Mouse (Mus musculus): ENCODE data around the gene Zfhx3. TPM values are rescaled to one million over a fixed set of nuclear protein-coding genes. Genes with fewer than 3 reads are reported as not detected.

Zfhx3 gene
- polyA plus RNA-seq, 1 experiment from 2014 or later: 2.4 TPM

DNA sequence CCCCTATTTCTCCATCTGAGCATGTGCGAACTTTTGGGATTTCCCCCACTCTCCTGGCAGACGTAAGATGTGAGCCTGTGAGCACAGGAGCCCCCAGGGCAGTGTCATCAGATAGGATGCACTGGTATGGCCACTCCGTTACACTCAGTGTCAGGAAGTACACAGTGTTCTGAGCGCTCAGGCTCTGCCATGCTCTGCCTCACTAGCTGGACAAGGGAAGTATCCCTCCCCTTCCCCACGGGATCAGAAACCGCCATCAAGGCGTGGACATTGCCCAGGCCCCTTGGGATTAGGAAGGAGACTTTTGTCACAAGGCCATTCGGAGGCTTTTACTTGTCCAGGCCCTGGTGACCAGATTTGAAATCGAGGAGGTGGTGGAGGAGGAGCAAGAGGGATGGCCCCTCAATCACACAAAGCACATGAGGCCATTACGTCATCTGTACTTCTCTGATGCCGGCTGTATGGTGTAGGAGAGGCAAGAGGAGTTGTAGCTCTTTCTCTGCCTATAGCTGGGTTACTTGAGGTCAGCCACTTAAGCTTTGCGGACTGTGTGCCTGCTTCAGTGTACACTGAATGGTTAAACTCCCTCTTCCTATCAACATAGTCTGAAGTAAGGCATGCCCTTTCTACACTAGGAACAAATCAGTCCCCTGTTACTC is 912.1 kb downstream of the Zfhx3 start:
- TF ChIP-seq CTCF (IDR thresholded peaks at IDR 0.05; ENCODE audit: low read depth): no peak
- no peaks in the 10 kb centered on the region for H3K27me3 ChIP-seq (replicated peaks; ENCODE audit: control insufficient read depth, insufficient read depth, low read length)
- no peaks in the 10 kb centered on the region for H3K4me1 ChIP-seq (replicated peaks; ENCODE audit: control insufficient read depth, insufficient read depth, low read length)
- H3K4me2 ChIP-seq (replicated peaks; ENCODE audit: low read depth): no peak overlapping the region
- 66% methylated on average over 12 of the region's 12 CpGs for WGBS
- H3K27ac ChIP-seq (ENCODE audit: low read depth, low read length): no peak overlapping the region
- peaks cover 9% of the 10 kb centered on the region; the same call in 1 of the 2 replicates for H3K36me3 ChIP-seq (ENCODE audit: control insufficient read depth, insufficient read depth)
- H3K9ac ChIP-seq (ENCODE audit: low read depth, low read length): no peak overlapping the region
- no peak overlapping the region for H3K4me3 ChIP-seq (ENCODE audit: low read depth, low read length)
- H3K9me3 ChIP-seq (ENCODE audit: control insufficient read depth): no peaks in the 10 kb centered on the region
- no peak; the same call in 1 of the 2 replicates for ATAC-seq

DNA sequence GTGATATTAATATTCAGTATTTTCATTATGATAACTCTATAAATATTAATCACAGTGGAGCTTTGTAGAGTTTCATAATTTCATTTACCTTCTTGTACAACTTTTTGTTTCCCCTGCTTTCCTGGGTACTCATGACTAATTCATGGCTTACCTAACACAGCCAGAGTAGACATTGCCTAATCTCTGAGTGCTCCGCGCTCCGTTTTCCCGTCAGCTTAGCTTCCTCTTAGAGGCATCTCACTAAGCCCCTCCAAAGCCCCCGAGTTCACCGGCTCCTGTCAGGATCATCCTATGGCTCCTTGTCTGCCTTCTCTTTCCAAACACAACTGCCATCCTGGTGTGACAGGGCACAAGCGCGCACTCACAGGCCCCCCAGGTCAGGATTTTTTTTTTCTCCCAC is 916.6 kb downstream of the Zfhx3 start:
- H3K27me3 ChIP-seq (replicated peaks; ENCODE audit: control insufficient read depth, insufficient read depth, low read length): no peaks in the 10 kb centered on the region
- no peak for ATAC-seq

DNA sequence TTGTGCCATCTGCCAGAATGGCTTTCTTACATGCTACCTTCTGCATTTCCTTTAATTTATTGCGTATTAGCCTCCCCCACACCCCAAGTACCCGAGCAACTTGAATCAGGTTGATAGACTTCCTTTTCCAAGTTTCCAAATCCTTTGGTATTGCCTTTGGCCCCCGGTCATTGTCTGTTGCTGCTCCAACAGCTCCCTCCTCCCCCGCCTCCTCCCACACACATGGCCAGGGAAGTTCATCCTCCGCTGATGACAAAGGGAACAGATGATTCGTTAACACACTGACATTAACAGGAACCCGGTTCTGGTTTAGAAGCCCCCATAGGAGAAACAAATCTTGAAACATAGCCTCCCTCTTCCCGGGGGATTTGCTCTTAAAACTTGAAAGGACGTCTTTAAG is 917.5 kb downstream of the Zfhx3 start:
- H3K4me1 ChIP-seq (replicated peaks; ENCODE audit: control insufficient read depth, insufficient read depth, low read length): no peaks in the 10 kb centered on the region
- no peak overlapping the region for H3K9ac ChIP-seq (ENCODE audit: low read depth, low read length)
- no peaks in the 10 kb centered on the region for H3K9me3 ChIP-seq (ENCODE audit: control insufficient read depth)
- H3K36me3 ChIP-seq (ENCODE audit: control insufficient read depth, insufficient read depth): peaks cover 13% of the 10 kb centered on the region; the same call in 1 of the 2 replicates
- H3K4me2 ChIP-seq (replicated peaks; ENCODE audit: low read depth): no peak overlapping the region
- TF ChIP-seq CTCF (IDR thresholded peaks at IDR 0.05; ENCODE audit: low read depth): no peak
- H3K27me3 ChIP-seq (replicated peaks; ENCODE audit: control insufficient read depth, insufficient read depth, low read length): no peaks in the 10 kb centered on the region
- no peak for ATAC-seq
- no peak overlapping the region for H3K4me3 ChIP-seq (ENCODE audit: low read depth, low read length)
- H3K27ac ChIP-seq (ENCODE audit: low read depth, low read length): no peak overlapping the region
- 64% methylated on average over 9 of the region's 9 CpGs for WGBS

More for the DNA sequence above, 916.6 kb downstream of the Zfhx3 start:
- no peak overlapping the region for H3K4me3 ChIP-seq (ENCODE audit: low read depth, low read length)
- 89% methylated on average over 8 of the region's 8 CpGs for WGBS
- TF ChIP-seq CTCF (IDR thresholded peaks at IDR 0.05; ENCODE audit: low read depth): no peak
- no peaks in the 10 kb centered on the region for H3K9me3 ChIP-seq (ENCODE audit: control insufficient read depth)
- H3K4me2 ChIP-seq (replicated peaks; ENCODE audit: low read depth): no peak overlapping the region
- no peak overlapping the region for H3K27ac ChIP-seq (ENCODE audit: low read depth, low read length)
- H3K36me3 ChIP-seq (ENCODE audit: control insufficient read depth, insufficient read depth): peaks cover 13% of the 10 kb centered on the region; the same call in 1 of the 2 replicates
- no peak overlapping the region for H3K9ac ChIP-seq (ENCODE audit: low read depth, low read length)
- no peaks in the 10 kb centered on the region for H3K4me1 ChIP-seq (replicated peaks; ENCODE audit: control insufficient read depth, insufficient read depth, low read length)

DNA sequence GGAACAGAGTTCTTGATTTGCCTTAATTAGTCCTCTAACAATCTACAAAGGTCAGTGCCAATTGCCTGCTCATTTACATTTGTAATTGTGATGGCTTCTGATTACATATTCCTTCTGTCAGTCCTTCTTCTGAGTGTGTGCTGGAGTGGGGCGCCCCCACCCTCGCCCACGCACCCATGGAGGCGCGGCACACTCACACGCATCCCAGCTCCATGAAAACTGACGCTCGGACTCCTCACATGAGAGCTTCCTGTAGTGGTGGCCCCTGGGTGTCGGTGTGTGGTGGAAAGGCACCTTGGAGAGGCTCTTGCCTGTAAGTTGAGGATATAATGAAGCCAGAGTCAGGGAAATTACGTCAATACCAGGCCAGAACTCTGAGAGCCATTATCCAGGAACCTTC is 921.0 kb downstream of the Zfhx3 start:
- Histone ChIP-seq H3K9ac (ENCODE audit: low read depth, low read length) (no peak overlapping the region), H3K4me1 (replicated peaks; ENCODE audit: control insufficient read depth, insufficient read depth, low read length) (no peaks in the 10 kb centered on the region), H3K9me3 (ENCODE audit: control insufficient read depth) (no peaks in the 10 kb centered on the region), H3K27ac (ENCODE audit: low read depth, low read length) (no peak overlapping the region), H3K4me3 (ENCODE audit: low read depth, low read length) (no peak overlapping the region), H3K4me2 (replicated peaks; ENCODE audit: low read depth) (no peak overlapping the region), H3K27me3 (replicated peaks; ENCODE audit: control insufficient read depth, insufficient read depth, low read length) (no peaks in the 10 kb centered on the region), H3K36me3 (ENCODE audit: control insufficient read depth, insufficient read depth) (peaks cover 7% of the 10 kb centered on the region; the same call in 1 of the 2 replicates)
- 88% methylated on average over 10 of the region's 10 CpGs for WGBS
- no peak for ATAC-seq
- no peak for TF ChIP-seq CTCF (IDR thresholded peaks at IDR 0.05; ENCODE audit: low read depth)

DNA sequence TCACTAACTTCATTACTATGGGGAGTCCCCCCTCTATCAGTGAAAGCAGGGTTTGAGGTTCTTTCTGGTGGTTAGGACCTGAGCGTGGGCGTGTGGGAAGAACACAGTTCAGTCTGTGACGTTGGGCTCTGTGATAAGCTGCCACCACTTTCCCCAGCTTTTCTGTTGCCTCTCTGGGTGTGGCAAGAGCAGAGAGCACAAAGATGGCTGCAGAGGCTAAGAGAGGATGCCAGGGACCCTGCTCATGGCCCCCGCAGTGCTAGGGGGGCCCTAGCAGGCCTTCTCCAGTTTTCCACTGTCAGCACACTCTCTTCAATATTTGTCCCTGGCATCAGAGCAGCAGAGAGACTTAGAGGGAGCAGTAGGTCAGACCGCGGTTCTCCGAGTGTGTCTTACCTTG is 924.0 kb downstream of the Zfhx3 start:
- TF ChIP-seq CTCF (IDR thresholded peaks at IDR 0.05; ENCODE audit: low read depth): no peak
- H3K4me2 ChIP-seq (replicated peaks; ENCODE audit: low read depth): no peak overlapping the region
- H3K27me3 ChIP-seq (replicated peaks; ENCODE audit: control insufficient read depth, insufficient read depth, low read length): no peaks in the 10 kb centered on the region
- H3K27ac ChIP-seq (ENCODE audit: low read depth, low read length): no peak overlapping the region
- ATAC-seq: no peak
- no peaks in the 10 kb centered on the region for H3K9me3 ChIP-seq (ENCODE audit: control insufficient read depth)
- H3K4me3 ChIP-seq (ENCODE audit: low read depth, low read length): no peak overlapping the region
- WGBS: 82% methylated on average over 7 of the region's 7 CpGs
- H3K9ac ChIP-seq (ENCODE audit: low read depth, low read length): no peak overlapping the region
- no peaks in the 10 kb centered on the region for H3K4me1 ChIP-seq (replicated peaks; ENCODE audit: control insufficient read depth, insufficient read depth, low read length)
- no peaks in the 10 kb centered on the region for H3K36me3 ChIP-seq (ENCODE audit: control insufficient read depth, insufficient read depth)

DNA sequence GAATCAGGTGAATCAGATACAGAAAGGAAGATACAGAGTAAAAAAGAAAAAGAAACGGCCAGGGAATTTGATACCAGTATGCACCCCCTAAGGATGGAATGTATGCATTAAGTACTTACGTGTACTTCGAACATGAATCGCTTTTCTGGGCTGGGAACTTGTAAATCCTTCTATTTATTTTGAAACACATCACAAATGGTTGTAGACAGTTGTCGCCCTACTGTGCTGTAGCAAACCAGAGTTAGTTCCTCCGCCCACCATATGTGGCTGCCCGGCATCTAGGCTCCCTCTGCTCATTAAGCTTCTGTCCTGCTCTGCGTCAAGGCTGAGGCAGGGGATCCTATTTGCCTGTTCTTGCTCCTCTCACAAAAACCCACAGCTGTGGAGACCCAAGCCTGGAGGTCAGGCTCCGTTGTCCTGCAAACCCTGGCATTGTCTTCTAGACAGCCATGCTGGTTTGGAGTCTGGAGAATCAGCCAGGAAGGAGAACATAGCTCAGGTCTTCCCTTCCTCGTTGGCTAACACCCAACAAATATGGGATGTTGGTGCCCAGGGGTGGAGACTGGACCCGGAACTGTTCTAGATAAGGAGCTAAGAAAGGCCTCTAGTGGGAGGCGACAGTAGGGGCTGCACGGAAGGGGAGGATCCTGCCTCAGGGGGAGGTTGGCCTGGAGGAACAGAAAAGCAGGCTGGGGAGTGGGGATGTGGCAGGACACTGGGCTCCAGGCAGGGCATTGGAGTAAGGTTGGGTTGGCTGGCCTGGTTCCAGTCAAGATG is 925.2 kb downstream of the Zfhx3 start:
- Histone ChIP-seq H3K4me1 (replicated peaks; ENCODE audit: control insufficient read depth, insufficient read depth, low read length) (no peaks in the 10 kb centered on the region), H3K9ac (ENCODE audit: low read depth, low read length) (no peak overlapping the region), H3K4me3 (ENCODE audit: low read depth, low read length) (no peak overlapping the region), H3K27me3 (replicated peaks; ENCODE audit: control insufficient read depth, insufficient read depth, low read length) (no peaks in the 10 kb centered on the region), H3K9me3 (ENCODE audit: control insufficient read depth) (no peaks in the 10 kb centered on the region), H3K4me2 (replicated peaks; ENCODE audit: low read depth) (no peak overlapping the region), H3K27ac (ENCODE audit: low read depth, low read length) (no peak overlapping the region), H3K36me3 (ENCODE audit: control insufficient read depth, insufficient read depth) (no peaks in the 10 kb centered on the region)
- peak; percentile 77 for ATAC-seq
- WGBS: 66% methylated on average over 13 of the region's 13 CpGs
- no peak for TF ChIP-seq CTCF (IDR thresholded peaks at IDR 0.05; ENCODE audit: low read depth)

Measured in intestine, postnatal 0 days (tissue).